ENCODE assay signal across 26 mouse cellular contexts in genomic region chr3:81292404-81292803, GRCm38 (mm10).
DNase-seq lines count a peak whose midpoint lies in the region; ATAC-seq lines count a peak whose summit lies in the region.
"Had no signal": no experiment of that assay in that cellular context is flagged by ENCODE, and none has a peak within 500 bp of the region (broad histone marks: within the 10 kb centered on the region; RNA-seq: fewer than 3 reads in every experiment).

No protein-coding gene starts in this region.

- peak; percentile 57 for ATAC-seq in embryonic facial prominence, embryonic 14.5 days (ENCODE audit: low read depth)
- ATAC-seq in limb, embryonic 11.5 days (ENCODE audit: insufficient number of reproducible peaks, low FRiP score, low TSS enrichment, low read depth): 0 out of 2 replicates have a peak, but pooled peaks have one; percentile 60
- ATAC-seq: forebrain, postnatal 0 days; liver, embryonic 12.5 days; midbrain, embryonic 13.5 days had no signal

- H3K27me3 ChIP-seq in embryonic facial prominence, embryonic 14.5 days (replicated peaks; ENCODE audit: control insufficient read depth, insufficient read depth, low read length): no peaks in the 10 kb centered on the region
- no peaks in the 10 kb centered on the region for H3K27me3 ChIP-seq in limb, embryonic 11.5 days (ENCODE audit: control insufficient read depth, insufficient read depth, low read length)
- H3K27me3 ChIP-seq: CH12.LX; liver, embryonic 12.5 days; midbrain, embryonic 13.5 days had no signal

- H3K27ac ChIP-seq in embryonic facial prominence, embryonic 14.5 days (replicated peaks; ENCODE audit: low read depth, low read length): no peak overlapping the region
- H3K27ac ChIP-seq in limb, embryonic 11.5 days (replicated peaks; ENCODE audit: low read depth, low read length): no peak overlapping the region
- H3K27ac ChIP-seq: heart, adult 2 months; hindbrain, embryonic 14.5 days; liver, embryonic 12.5 days; midbrain, embryonic 13.5 days had no signal

- H3K9me3 ChIP-seq in embryonic facial prominence, embryonic 14.5 days (ENCODE audit: control insufficient read depth, low read length): no peaks in the 10 kb centered on the region
- no peaks in the 10 kb centered on the region for H3K9me3 ChIP-seq in limb, embryonic 11.5 days (ENCODE audit: control insufficient read depth, low read length)
- H3K9me3 ChIP-seq: liver, embryonic 12.5 days; midbrain, embryonic 13.5 days had no signal

- no peak overlapping the region for H3K9ac ChIP-seq in embryonic facial prominence, embryonic 14.5 days (ENCODE audit: low read depth, low read length)
- H3K9ac ChIP-seq in limb, embryonic 11.5 days (ENCODE audit: low read length): no peak overlapping the region
- H3K9ac ChIP-seq: forebrain, postnatal 0 days; hindbrain, embryonic 14.5 days; liver, embryonic 12.5 days; midbrain, embryonic 13.5 days had no signal

- H3K4me2 ChIP-seq in embryonic facial prominence, embryonic 14.5 days (ENCODE audit: low read depth, low read length): no peak overlapping the region
- no peak overlapping the region for H3K4me2 ChIP-seq in limb, embryonic 11.5 days (ENCODE audit: low read depth, severe bottlenecking)
- H3K4me2 ChIP-seq: hindbrain, embryonic 14.5 days; liver, embryonic 12.5 days; midbrain, embryonic 13.5 days had no signal

- DNase-seq in 3T3-L1 (ENCODE audit: low read depth, low spot score): peak; percentile 62
- peak; percentile 68 for DNase-seq in embryo, embryonic 10.5 days (ENCODE audit: low spot score)
- peak; percentile 85 for DNase-seq in embryonic facial prominence, embryonic 14.5 days (ENCODE audit: low spot score)
- DNase-seq in limb, embryonic 11.5 days (ENCODE audit: low spot score): peak; percentile 33
- DNase-seq in natural killer cell, adult 2 months (ENCODE audit: low spot score in 2 of 2): no peak
- DNase-seq in spleen, adult 18-20 months: no peak
- no peak for DNase-seq in urinary bladder, postnatal 36 days (ENCODE audit: low spot score in 2 of 2)
- DNase-seq in cerebellum, adult 11-12 months: no peak
- DNase-seq: adrenal gland, adult 8-10 months; B cell, adult 2 months; cerebellum, adult 18-20 months; cerebellum, postnatal 25 days; forebrain, postnatal 0 days; gastrocnemius, postnatal 36 days; heart, adult 2 months; kidney, adult 9 months; kidney, postnatal 4 days; lung, adult 18-20 months; lung, postnatal 10 days; right cerebral cortex, postnatal 14 days; thymus, postnatal 25 days had no signal

- WGBS in embryonic facial prominence, embryonic 14.5 days: 6% methylated on average over 2 of the region's 2 CpGs
- 13% methylated on average over 2 of the region's 2 CpGs for WGBS in limb, embryonic 11.5 days

- H3K36me3 ChIP-seq in embryonic facial prominence, embryonic 14.5 days (ENCODE audit: control insufficient read depth, insufficient read depth, low read length): no peaks in the 10 kb centered on the region
- H3K36me3 ChIP-seq in limb, embryonic 11.5 days (ENCODE audit: control insufficient read depth, insufficient read depth, low read length): no peaks in the 10 kb centered on the region
- H3K36me3 ChIP-seq: G1E; liver, embryonic 12.5 days; midbrain, embryonic 13.5 days had no signal

- no peak overlapping the region for H3K4me3 ChIP-seq in embryonic facial prominence, embryonic 14.5 days (ENCODE audit: low read depth, low read length)
- no peak overlapping the region for H3K4me3 ChIP-seq in limb, embryonic 11.5 days (ENCODE audit: low read depth, low read length)
- H3K4me3 ChIP-seq: heart, adult 2 months; liver, embryonic 12.5 days; midbrain, embryonic 13.5 days had no signal

- peaks cover 2% of the 10 kb centered on the region; the same call in 1 of the 2 replicates for H3K4me1 ChIP-seq in embryonic facial prominence, embryonic 14.5 days (ENCODE audit: control insufficient read depth, insufficient read depth, low read length)
- no peaks in the 10 kb centered on the region for H3K4me1 ChIP-seq in limb, embryonic 11.5 days (ENCODE audit: control insufficient read depth, insufficient read depth, low read length)
- H3K4me1 ChIP-seq: liver, embryonic 12.5 days; midbrain, embryonic 13.5 days had no signal

Comparison
In these comparisons a context has a peak if more than half of its experiments do, and no peak if none do; other contexts are left out.
1. DNase-seq: peak in 3T3-L1 (single experiment), embryo, embryonic 10.5 days (single experiment), embryonic facial prominence, embryonic 14.5 days (single experiment) and limb, embryonic 11.5 days (single experiment); none in natural killer cell, adult 2 months (0 of 2), spleen, adult 18-20 months (0 of 2), urinary bladder, postnatal 36 days (0 of 2) and cerebellum, adult 11-12 months (single experiment).